Mouse (Mus musculus) spleen, adult 2 months (tissue): Measurements from ENCODE around the gene Coq9. TPM values are rescaled to one million over a fixed set of nuclear protein-coding genes. Genes with fewer than 3 reads are reported as not detected.

Source experiments
- DNase-seq, 2 experiments: peaks; one replicate each; pipeline versions ENCODE4 v3.0.0 to v3.0.0-alpha.2; 2012 to 2021; ENCODE audit warnings: low spot score in 2 of 2, low read depth in 1 of 2
- H3K27ac ChIP-seq: fragments of 200-500 bp; 2 replicates; pipeline ENCODE4 v1.5.1; 2012; ENCODE audit warnings: low read length, inconsistent platforms; ENCODE audit not compliant: insufficient read depth
- H3K27me3 ChIP-seq: fragments of 200-500 bp; 2 replicates; pipeline ENCODE4 v1.6.1; 2012; ENCODE audit warnings: mild to moderate bottlenecking, moderate library complexity, low read length, inconsistent platforms; ENCODE audit not compliant: control insufficient read depth, insufficient read depth
- H3K36me3 ChIP-seq: fragments of 200-500 bp; 2 replicates; pipeline ENCODE4 v1.6.1; 2012; ENCODE audit warnings: mild to moderate bottlenecking, low read length, inconsistent platforms; ENCODE audit not compliant: control insufficient read depth, insufficient read depth
- H3K4me1 ChIP-seq: fragments of 200-500 bp; 2 replicates; pipeline ENCODE4 v1.6.1; 2011; ENCODE audit warnings: inconsistent platforms; ENCODE audit not compliant: control insufficient read depth, insufficient read depth, insufficient read length
- H3K4me3 ChIP-seq: fragments of 200-500 bp; 2 replicates; pipeline ENCODE4 v1.5.1; 2011; ENCODE audit warnings: mild to moderate bottlenecking, inconsistent platforms; ENCODE audit not compliant: insufficient read depth, insufficient read length; ENCODE audit errors: extremely low read depth
- CTCF ChIP-seq: fragments of 200-500 bp; IDR thresholded peaks from 2 replicates; pipeline ENCODE4 v1.5.1; 2011; ENCODE audit warnings: mild to moderate bottlenecking, inconsistent platforms; ENCODE audit not compliant: insufficient read depth, insufficient read length, insufficient replicate concordance; ENCODE audit errors: extremely low read depth
- POLR2A ChIP-seq: fragments of 200-500 bp; IDR thresholded peaks from 2 replicates; pipeline ENCODE4 v1.6.1; 2011; ENCODE audit warnings: low read depth, low read length, inconsistent platforms
- whole genome bisulfite sequencing: fragments of 180-500 bp; shearing (Covaris S2); methylation state at CpG from one replicate; pipeline ENCODE4 v1.1.7; 2018; 5-methylcytosine and 5-hydroxymethylcytosine counted together
- polyA plus RNA-seq: library from polyadenylated mRNA; depleted of rRNA; stranded (reverse); fragments of >200 nt; gene quantifications from 2 replicates; pipeline ENCODE4 v1.2.3, GENCODE M21; 2012

Gene Coq9
- polyA plus RNA-seq, 1 experiment: 70.8 TPM

- no peak overlapping the region for H3K27ac ChIP-seq
- DNase-seq: no peak
- H3K4me1 ChIP-seq: peaks cover 9% of the 10 kb centered on the region; the same call in 1 of the 2 replicates
- H3K36me3 ChIP-seq: no peaks in the 10 kb centered on the region
- no peaks in the 10 kb centered on the region for H3K27me3 ChIP-seq
- H3K4me3 ChIP-seq: no peak overlapping the region
- TF ChIP-seq CTCF (no peak), POLR2A (no peak)
- 33% methylated on average over 4 of the region's 4 CpGs for WGBS
These were observed 35.7 kb upstream of the Coq9 start for GRCm38 (mm10) chr8:94802375-94802774.

DNA sequence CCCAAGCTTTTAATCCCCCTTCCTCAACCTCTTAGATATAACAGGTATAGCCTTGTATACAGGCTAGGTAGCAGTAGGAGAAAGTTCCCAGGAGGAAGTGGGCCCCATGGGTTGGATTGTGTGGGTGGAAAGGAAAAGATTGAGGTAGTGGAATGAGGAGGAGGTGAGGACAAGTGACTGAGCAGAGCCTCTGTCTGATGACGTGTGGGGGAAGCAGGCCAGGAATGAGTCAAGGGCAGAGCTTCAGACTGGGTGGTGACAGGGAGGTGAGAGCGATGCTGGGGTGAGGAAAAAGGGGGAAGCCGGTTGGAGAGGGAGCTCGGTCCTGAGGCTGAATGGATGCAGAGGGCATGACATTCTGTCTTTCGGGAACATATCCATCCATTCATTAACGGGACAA lies 34.6 kb upstream of the Coq9 start:
- no peak for DNase-seq
- Histone ChIP-seq H3K27ac (no peak overlapping the region), H3K27me3 (no peaks in the 10 kb centered on the region), H3K36me3 (no peaks in the 10 kb centered on the region), H3K4me1 (peaks cover 9% of the 10 kb centered on the region; the same call in 1 of the 2 replicates), H3K4me3 (no peak overlapping the region)
- TF ChIP-seq CTCF (no peak), POLR2A (no peak)
- WGBS: 78% methylated on average over 6 of the region's 6 CpGs

DNA sequence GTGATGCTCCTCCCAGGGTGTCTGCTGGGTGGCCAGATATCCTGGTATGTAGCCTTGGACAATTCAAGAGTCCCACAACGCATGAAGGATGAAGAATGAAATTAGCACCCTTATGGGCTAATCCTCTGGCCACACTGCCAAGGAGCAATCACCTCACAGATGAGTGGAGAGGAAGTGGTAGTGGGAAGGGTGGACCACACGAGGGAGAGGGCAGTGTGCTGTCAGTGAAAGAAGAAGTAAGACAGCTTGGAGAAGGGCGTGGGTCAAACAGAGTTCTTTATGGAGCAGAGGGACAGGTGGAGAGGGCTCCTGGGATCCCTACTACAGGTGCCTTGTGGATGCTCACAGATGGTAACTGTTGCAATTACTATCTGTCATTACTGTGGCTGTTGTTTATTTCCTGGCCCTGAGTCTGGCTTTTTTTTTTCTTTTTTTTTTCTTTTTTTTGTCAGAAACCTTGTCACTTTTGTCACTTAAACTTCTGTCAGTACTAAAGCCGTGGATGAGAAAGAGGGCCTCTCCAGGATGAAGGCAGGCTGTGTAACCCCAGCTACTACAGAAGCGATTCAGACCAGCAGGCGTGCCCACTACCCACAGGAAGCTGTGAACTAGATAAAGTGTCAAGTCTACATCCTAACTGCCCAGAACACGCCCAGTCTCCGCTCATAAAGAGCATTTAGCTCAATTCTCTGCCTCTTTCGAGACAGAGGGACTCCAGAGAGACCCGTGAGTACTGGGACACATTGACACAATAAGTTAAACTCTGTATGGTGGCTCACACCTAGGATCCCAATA lies 33.4 kb upstream of the Coq9 start:
- no peak for TF ChIP-seq CTCF
- TF ChIP-seq POLR2A: no peak
- 24% methylated on average over 10 of the region's 10 CpGs for WGBS
- Histone ChIP-seq H3K27me3 (no peaks in the 10 kb centered on the region), H3K4me1 (peaks cover 9% of the 10 kb centered on the region; the same call in 1 of the 2 replicates), H3K4me3 (no peak overlapping the region), H3K27ac (no peak overlapping the region), H3K36me3 (no peaks in the 10 kb centered on the region)
- no peak for DNase-seq

GRCm38 (mm10) chr8:94805811-94806210 lies 32.3 kb upstream of the Coq9 start:
- no peak for TF ChIP-seq POLR2A
- DNase-seq: no peak
- 79% methylated on average over 4 of the region's 4 CpGs for WGBS
- Histone ChIP-seq H3K4me3 (no peak overlapping the region), H3K27ac (no peak overlapping the region), H3K27me3 (no peaks in the 10 kb centered on the region), H3K4me1 (0 out of 2 replicates have a peak, but pooled peaks cover 6% of the 10 kb centered on the region), H3K36me3 (no peaks in the 10 kb centered on the region)

DNA sequence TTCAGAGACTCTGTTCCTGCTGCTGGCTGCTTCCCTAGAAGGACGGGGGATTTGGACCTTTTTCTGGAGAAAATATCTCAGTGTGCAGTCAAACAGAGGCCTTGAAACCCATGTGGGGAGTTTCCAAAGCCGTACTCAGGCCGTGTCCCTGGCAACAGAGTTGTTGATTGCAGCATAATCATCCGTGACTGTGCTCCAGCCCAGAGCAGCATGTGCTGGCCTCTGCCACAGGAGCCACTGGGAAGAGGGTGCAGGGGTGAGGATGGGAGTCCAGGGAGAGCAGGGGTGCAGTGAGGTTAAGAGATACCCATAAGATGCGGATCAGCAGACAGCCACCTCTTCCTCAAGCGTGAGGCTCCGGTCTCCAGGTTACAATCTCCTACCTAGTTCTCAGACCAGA lies 30.6 kb upstream of the Coq9 start:
- 86% methylated on average over 7 of the region's 7 CpGs for WGBS
- Histone ChIP-seq H3K36me3 (no peaks in the 10 kb centered on the region), H3K27me3 (no peaks in the 10 kb centered on the region), H3K4me1 (0 out of 2 replicates have a peak, but pooled peaks cover under 1% of the 10 kb centered on the region), H3K27ac (no peak overlapping the region), H3K4me3 (no peak overlapping the region)
- DNase-seq: no peak
- TF ChIP-seq CTCF (no peak), POLR2A (no peak)

DNA sequence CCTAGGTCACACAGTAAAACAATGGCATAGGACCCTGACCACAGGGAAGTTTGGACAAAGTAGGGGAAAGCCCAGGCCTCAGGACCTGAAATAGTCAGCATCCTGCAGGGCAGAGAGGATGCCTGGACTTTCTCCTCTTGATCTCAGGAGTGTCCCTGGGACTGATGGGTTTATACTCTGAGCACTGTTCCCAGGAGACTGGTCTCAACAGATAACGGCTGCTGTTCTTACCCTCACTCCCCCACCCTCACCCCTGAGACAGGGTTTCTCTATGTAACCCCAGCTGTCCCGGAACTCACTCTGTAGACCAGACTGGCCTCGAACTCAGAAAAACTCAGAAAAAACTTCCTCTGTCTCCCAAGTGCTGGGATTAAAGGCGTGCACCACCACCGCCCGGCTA lies 29.7 kb upstream of the Coq9 start:
- WGBS: 82% methylated on average over 6 of the region's 6 CpGs
- TF ChIP-seq POLR2A (no peak), CTCF (no peak)

DNA sequence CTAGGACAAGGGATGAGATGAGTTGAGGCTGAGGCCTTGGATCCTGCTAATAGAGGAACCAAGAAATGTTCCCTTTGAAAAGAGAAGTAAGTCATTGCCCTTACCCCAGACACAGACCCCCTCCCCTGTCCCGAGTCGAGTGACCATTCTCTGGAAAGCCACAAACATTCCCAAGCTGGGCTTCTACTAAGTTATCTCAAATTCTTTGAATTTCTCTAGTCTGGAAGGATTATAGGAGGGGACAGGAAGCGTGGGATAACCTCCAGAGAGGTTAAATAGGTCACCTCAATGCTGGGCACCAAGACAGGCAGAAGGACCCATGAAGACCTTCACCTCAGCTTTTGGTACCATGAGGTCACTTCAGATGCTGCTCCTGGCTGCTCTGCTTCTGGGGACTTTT lies 28.0 kb upstream of the Coq9 start, which contains the start of gene Ccl17:
Gene Ccl17 (plus strand): TSS at position 301 of the 400 bp plus-strand sequence.
- Histone ChIP-seq H3K27ac (no peak within 1 kb of the TSS), H3K4me3 (no peak within 1 kb of the TSS), H3K4me1 (no peaks in the 10 kb centered on the region), H3K27me3 (no peaks in the 10 kb centered on the region), H3K36me3 (no peaks in the 10 kb centered on the region)
- no peak for TF ChIP-seq POLR2A
- TF ChIP-seq CTCF: no peak
- 64% methylated on average over 3 of the region's 3 CpGs for WGBS
- no peak for DNase-seq

More for the DNA sequence above, 29.7 kb upstream of the Coq9 start:
- Histone ChIP-seq H3K36me3 (no peaks in the 10 kb centered on the region), H3K27me3 (no peaks in the 10 kb centered on the region), H3K27ac (no peak overlapping the region), H3K4me3 (no peak overlapping the region), H3K4me1 (no peaks in the 10 kb centered on the region)
- DNase-seq: no peak
